Mouse (Mus musculus) limb, embryonic 13.5 days (tissue): ENCODE measurements around the gene Olfr635. TPM values are rescaled to one million over a fixed set of nuclear protein-coding genes. Genes with fewer than 3 reads are reported as not detected.
"Not testable (repeated sequence)": the region's sequence is repeated elsewhere in the genome, so short reads cannot be mapped to it uniquely, and the experiment has no call there.

Source experiments
- ATAC-seq: fragments of 200-750 bp; cut with Nextera tagmentation; 2 replicates; pipeline ENCODE4 v1.8.0; 2017; ENCODE audit warnings: low read depth, moderate number of reproducible peaks, moderate TSS enrichment; ENCODE audit not compliant: low FRiP score
- H3K27ac ChIP-seq: fragments of 300-500 bp; sonication (generic); 2 replicates; pipeline ENCODE4 v1.5.1; 2015; ENCODE audit warnings: inconsistent platforms, mild to moderate bottlenecking, moderate library complexity
- H3K27me3 ChIP-seq: fragments of 300-500 bp; sonication (generic); 2 replicates; pipeline ENCODE4 v1.6.1; 2015; ENCODE audit warnings: mild to moderate bottlenecking, inconsistent platforms
- H3K36me3 ChIP-seq: fragments of 300-500 bp; sonication (generic); 2 replicates; pipeline ENCODE4 v1.6.1; 2015; ENCODE audit warnings: inconsistent platforms, mild to moderate bottlenecking, moderate library complexity
- H3K4me1 ChIP-seq: fragments of 300-500 bp; sonication (generic); 2 replicates; pipeline ENCODE4 v1.6.1; 2015; ENCODE audit warnings: inconsistent platforms
- H3K4me2 ChIP-seq: fragments of 300-500 bp; sonication (generic); replicated peaks from 2 replicates; pipeline ENCODE4 v1.6.1; 2015; ENCODE audit warnings: inconsistent platforms, mild to moderate bottlenecking, moderate library complexity
- H3K4me3 ChIP-seq: fragments of 300-500 bp; sonication (generic); 2 replicates; pipeline ENCODE4 v1.5.1; 2015; ENCODE audit warnings: moderate library complexity, mild to moderate bottlenecking, inconsistent platforms
- H3K9ac ChIP-seq: fragments of 300-500 bp; sonication (generic); 2 replicates; pipeline ENCODE4 v1.6.1; 2015; ENCODE audit warnings: mild to moderate bottlenecking, inconsistent platforms
- H3K9me3 ChIP-seq: fragments of 300-500 bp; sonication (generic); 2 replicates; pipeline ENCODE4 v1.6.1; 2016; ENCODE audit warnings: inconsistent platforms
- WGBS: fragments of 180-500 bp; shearing (Covaris S2); methylation state at CpG from one replicate; pipeline ENCODE4 v1.1.7; 2015; 5-methylcytosine and 5-hydroxymethylcytosine counted together
- polyA plus RNA-seq: library from polyadenylated mRNA; unstranded; fragments of >200 nt; fragmentation: Nextera tagmentation; extraction: Ambion mirVana; gene quantifications from 2 replicates; pipeline ENCODE4 v1.2.1, GENCODE M21; 2015

Olfr635 gene
- polyA plus RNA-seq = not detected in 2 replicates

DNA sequence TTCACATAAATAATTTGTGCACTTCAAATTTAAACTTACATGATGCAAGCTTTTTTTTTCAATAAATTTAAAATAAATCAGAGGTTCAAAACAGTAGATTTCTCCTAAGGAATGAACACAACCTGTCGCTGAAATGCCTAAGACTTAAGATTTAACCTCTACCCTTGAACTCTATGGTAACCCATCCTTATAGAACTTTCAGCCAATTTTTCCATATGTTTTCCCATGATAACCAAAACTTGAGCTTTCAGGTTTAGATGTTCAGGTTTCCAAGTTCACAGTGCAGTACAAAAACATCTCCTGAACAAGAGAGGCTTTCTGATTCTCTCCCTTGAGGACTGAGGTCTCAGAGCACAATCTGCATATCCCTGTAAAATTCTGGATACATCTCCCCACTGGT is at the start of gene Olfr635:
TSS of gene Olfr635 (plus strand) at position 301 of the 400 bp plus-strand sequence.
- Histone ChIP-seq H3K27me3 (no peaks in the 10 kb centered on the region), H3K4me3 (no peak within 1 kb of the TSS), H3K27ac (no peak within 1 kb of the TSS), H3K9me3 (no peaks in the 10 kb centered on the region), H3K4me2 (no peak within 1 kb of the TSS), H3K36me3 (no peaks in the 10 kb centered on the region), H3K4me1 (no peaks in the 10 kb centered on the region), H3K9ac (no peak within 1 kb of the TSS)
- no peak for ATAC-seq
- 71% methylated on average over 1 of the region's 1 CpGs for WGBS

DNA sequence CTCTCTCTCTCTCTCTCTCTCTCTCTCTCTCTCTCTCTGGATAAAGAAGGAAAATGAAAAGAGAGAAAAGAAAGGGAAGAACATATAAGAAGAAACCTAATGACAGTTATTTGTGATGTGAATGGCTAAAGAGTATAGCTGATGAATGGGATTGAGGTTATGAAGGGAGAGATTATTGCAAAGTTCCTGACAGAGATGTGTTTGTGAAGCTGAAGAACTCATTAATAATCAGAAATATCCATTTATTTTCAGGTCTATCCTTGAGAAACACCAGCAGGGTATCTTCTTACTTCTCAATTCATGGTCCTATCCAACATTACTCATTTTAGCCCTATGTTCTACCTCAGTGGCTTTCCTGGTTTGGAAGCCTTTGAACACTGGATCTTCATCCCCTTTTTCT is 42.4 kb upstream of the Olfr635 start, which contains the start of gene Olfr631:
TSS of gene Olfr631 (plus strand) at position 301 of the 400 bp plus-strand sequence.
- ATAC-seq = no peak
- no peak within 1 kb of the TSS for H3K27ac ChIP-seq
- no peaks in the 10 kb centered on the region for H3K36me3 ChIP-seq
- no peaks in the 10 kb centered on the region for H3K4me1 ChIP-seq
- H3K9me3 ChIP-seq = no peaks in the 10 kb centered on the region
- H3K4me3 ChIP-seq = no peak within 1 kb of the TSS
- H3K27me3 ChIP-seq = no peaks in the 10 kb centered on the region
- H3K4me2 ChIP-seq = no peak within 1 kb of the TSS
- no peak within 1 kb of the TSS for H3K9ac ChIP-seq

DNA sequence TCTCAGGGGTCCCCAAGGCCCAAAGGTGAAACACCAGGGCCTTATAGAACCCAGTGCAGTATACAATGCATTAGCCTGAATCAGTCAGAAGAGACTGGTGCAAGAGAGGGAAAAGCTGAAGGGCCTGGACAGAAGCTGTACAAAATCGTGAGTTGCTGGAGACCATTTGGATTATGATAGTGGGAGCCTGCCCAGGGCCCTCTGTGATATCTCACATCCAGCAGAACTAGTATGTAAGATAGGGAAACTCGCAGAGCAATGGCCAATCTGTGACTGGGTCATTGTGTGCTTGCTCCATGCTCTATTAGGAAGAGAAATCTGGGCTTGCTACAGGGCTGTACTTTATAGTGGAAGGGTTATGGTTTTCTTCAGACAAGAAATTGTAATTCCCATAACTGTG is 36.7 kb upstream of the Olfr635 start, which contains the start of gene Olfr632:
TSS of gene Olfr632 (plus strand) at position 84 of the 400 bp plus-strand sequence.
- no peak for ATAC-seq
- H3K4me3 ChIP-seq = no peak within 1 kb of the TSS
- H3K27me3 ChIP-seq = no peaks in the 10 kb centered on the region
- WGBS = 59% methylated on average over 2 of the region's 2 CpGs
- H3K4me1 ChIP-seq = no peaks in the 10 kb centered on the region
- no peaks in the 10 kb centered on the region for H3K36me3 ChIP-seq
- no peak within 1 kb of the TSS for H3K9ac ChIP-seq
- H3K27ac ChIP-seq = no peak within 1 kb of the TSS
- no peak within 1 kb of the TSS for H3K4me2 ChIP-seq
- no peaks in the 10 kb centered on the region for H3K9me3 ChIP-seq

DNA sequence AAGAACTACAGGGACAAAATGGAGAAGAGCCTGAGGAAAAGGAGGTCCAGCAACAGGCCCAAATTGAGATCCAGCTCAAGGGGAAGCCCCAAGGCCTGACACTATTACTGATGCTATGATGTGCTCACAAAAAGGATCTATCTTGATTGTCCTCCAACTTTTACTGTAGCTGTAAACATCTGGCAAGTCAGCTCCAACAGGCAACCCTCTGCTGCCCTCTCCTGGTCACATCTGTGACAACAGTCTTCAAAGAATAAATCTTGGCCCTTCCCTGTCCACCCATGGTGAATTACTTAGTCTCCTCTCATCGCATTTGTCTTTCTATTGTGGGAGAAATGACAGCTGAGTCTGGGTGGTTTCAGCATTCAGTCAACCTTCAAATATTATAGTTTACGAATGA is 28.2 kb upstream of the Olfr635 start:
- Histone ChIP-seq H3K27ac (no peak overlapping the region), H3K4me1 (no peaks in the 10 kb centered on the region), H3K4me2 (no peak overlapping the region), H3K27me3 (no peaks in the 10 kb centered on the region), H3K36me3 (no peaks in the 10 kb centered on the region), H3K4me3 (no peak overlapping the region), H3K9me3 (no peaks in the 10 kb centered on the region), H3K9ac (no peak overlapping the region)
- no peak for ATAC-seq
- WGBS = 38% methylated on average over 2 of the region's 2 CpGs

DNA sequence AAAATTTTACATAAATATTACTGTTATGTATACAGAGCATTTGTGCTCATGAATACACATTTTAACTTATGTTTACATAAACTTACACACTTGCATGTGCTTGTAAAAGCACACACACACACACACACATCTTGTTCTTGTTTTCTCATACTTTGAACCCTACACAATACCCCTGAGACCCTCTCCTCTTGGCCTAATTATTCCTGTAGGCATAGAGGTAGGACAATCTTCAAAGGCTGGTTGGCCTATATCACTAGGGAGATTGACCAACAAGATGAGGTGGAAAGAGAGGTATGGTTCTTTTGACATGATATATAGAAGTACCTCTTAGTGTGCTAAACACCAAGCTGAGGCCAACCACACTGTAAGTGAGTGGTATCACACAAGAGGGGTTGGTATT is 26.8 kb upstream of the Olfr635 start, which contains the start of gene Olfr633:
TSS of gene Olfr633 (plus strand) at position 301 of the 400 bp plus-strand sequence.
- ATAC-seq = no peak
- Histone ChIP-seq H3K27ac (no peak within 1 kb of the TSS), H3K4me2 (no peak within 1 kb of the TSS), H3K4me1 (no peaks in the 10 kb centered on the region), H3K9me3 (no peaks in the 10 kb centered on the region), H3K27me3 (no peaks in the 10 kb centered on the region), H3K36me3 (no peaks in the 10 kb centered on the region), H3K4me3 (no peak within 1 kb of the TSS), H3K9ac (no peak within 1 kb of the TSS)

DNA sequence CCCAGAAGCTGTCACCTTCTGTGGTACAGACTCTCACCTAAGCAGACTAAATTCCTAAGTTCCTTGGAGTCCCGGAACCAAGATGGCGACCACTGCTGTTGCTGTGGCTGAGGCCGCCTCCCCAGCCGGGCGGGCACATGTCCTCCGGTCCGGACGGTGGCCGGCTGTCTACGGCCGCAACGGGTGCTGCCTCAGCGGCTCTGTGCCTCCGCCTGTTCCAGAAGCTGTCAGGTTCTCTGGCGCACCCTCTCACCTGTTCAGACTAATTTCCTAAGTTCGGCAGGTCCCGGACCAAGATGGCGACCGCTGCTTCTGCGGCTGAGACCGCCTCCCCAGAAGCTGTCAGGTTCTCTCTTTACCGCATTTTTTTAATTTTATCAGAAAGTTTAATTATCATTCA is 4.1 kb upstream of the Olfr635 start:
- not testable (repeated sequence) for ATAC-seq, H3K4me3 ChIP-seq, H3K4me1 ChIP-seq, H3K36me3 ChIP-seq, H3K4me2 ChIP-seq, H3K27ac ChIP-seq, H3K9ac ChIP-seq, H3K9me3 ChIP-seq, H3K27me3 ChIP-seq
- WGBS = 94% methylated on average over 22 of the region's 22 CpGs

DNA sequence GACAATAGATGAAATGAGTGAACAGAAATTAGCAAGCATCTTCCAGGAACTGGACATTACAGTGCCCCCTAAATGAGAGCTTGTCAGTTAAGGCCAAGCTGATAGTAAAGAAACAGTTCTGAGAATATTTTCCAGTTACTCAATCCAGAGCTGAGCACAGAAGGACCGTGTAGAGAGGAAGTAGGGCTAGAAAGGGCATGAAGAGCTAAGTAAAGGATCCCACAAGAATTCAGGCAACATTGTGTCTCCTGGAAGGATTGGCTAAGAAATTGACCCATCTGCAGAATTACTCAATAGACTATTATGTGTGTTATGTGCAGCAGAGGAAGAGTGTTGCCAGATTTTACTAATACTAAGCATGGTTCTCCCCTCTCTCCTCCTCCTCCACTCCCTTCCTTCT is 830 bp downstream of the Olfr635 start:
- H3K27me3 ChIP-seq = no peaks in the 10 kb centered on the region
- no peaks in the 10 kb centered on the region for H3K36me3 ChIP-seq
- H3K4me1 ChIP-seq = no peaks in the 10 kb centered on the region
- no peak overlapping the region for H3K4me2 ChIP-seq
- H3K27ac ChIP-seq = no peak overlapping the region
- no peak overlapping the region for H3K4me3 ChIP-seq
- no peak overlapping the region for H3K9ac ChIP-seq
- no peak for ATAC-seq
- H3K9me3 ChIP-seq = no peaks in the 10 kb centered on the region
- 59% methylated on average over 1 of the region's 1 CpGs for WGBS

DNA sequence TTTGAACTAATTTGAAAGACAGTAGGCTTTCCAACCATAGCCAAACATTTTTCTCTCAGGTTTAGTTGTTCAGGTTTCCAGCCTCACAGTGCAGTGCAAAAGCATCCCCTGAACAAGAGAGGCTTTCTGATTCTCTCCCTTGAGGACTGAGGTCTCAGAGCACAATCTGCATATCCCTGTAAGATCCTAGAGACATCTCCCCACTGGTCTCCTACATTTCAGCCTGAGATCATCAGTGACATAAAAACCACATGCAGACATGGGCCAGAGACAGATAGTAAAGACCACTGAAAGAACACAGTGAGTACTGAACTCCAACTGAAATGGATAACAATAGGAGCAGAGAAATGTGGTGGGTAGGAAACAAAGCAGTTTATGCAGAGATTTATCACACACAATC is 27.5 kb downstream of the Olfr635 start, which contains the start of gene Olfr638:
TSS of gene Olfr638 (plus strand) at position 301 of the 400 bp plus-strand sequence.
- Histone ChIP-seq H3K9ac (no peak within 1 kb of the TSS), H3K9me3 (no peaks in the 10 kb centered on the region), H3K4me2 (no peak within 1 kb of the TSS), H3K4me3 (no peak within 1 kb of the TSS), H3K36me3 (no peaks in the 10 kb centered on the region), H3K27me3 (no peaks in the 10 kb centered on the region), H3K4me1 (no peaks in the 10 kb centered on the region), H3K27ac (no peak within 1 kb of the TSS)
- ATAC-seq = no peak

DNA sequence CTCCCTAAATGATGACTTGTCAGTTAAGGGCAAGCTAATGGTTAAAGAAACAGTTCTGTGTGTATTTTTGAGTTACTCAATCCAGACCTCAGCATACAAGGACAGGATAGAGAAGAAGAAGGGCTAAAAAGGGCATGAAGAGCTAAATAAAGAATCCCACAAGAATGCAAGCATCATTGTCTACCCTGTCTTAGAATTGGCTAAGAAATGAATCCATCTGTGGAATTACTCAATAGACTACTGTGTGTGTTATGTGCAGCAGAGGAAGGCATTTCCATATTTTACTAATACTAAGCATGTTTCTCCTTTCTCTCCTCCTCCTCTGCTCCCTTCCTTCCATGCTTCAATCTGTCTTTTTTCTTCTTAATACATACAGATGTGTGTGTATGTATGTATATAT is 28.2 kb downstream of the Olfr635 start:
- H3K9me3 ChIP-seq = no peaks in the 10 kb centered on the region
- no peak overlapping the region for H3K4me3 ChIP-seq
- no peak for ATAC-seq

DNA sequence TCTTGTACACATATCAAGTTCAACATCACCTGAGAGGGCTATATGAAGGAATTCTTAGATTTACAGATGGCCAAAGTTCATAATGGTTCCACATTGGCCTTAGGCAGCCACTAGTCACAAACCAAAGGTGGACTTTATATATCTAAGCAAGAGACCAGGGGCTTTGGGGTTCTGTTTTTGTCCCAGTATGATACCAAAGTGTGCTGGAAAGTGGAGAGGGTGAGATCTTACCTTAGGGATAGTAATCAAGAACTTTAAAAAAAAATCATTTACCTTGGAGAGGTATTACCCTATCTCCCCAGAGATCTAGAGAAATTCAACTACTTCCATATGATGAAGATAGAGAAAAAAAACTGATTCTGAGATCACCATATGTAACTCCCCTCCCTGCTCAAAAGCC is 46.3 kb downstream of the Olfr635 start, which contains the start of gene Olfr639:
TSS of gene Olfr639 (minus strand) at position 101 of the 400 bp plus-strand sequence.
- Histone ChIP-seq H3K4me1 (no peaks in the 10 kb centered on the region), H3K27me3 (no peaks in the 10 kb centered on the region), H3K4me3 (no peak within 1 kb of the TSS), H3K27ac (no peak within 1 kb of the TSS), H3K9me3 (0 out of 2 replicates have a peak, but pooled peaks cover under 1% of the 10 kb centered on the region), H3K9ac (no peak within 1 kb of the TSS), H3K4me2 (no peak within 1 kb of the TSS), H3K36me3 (no peaks in the 10 kb centered on the region)
- ATAC-seq = no peak

More for the DNA sequence above, 28.2 kb downstream of the Olfr635 start:
- H3K27ac ChIP-seq = no peak overlapping the region
- H3K36me3 ChIP-seq = no peaks in the 10 kb centered on the region
- no peak overlapping the region for H3K9ac ChIP-seq
- no peaks in the 10 kb centered on the region for H3K4me1 ChIP-seq
- no peak overlapping the region for H3K4me2 ChIP-seq
- no peaks in the 10 kb centered on the region for H3K27me3 ChIP-seq

DNA sequence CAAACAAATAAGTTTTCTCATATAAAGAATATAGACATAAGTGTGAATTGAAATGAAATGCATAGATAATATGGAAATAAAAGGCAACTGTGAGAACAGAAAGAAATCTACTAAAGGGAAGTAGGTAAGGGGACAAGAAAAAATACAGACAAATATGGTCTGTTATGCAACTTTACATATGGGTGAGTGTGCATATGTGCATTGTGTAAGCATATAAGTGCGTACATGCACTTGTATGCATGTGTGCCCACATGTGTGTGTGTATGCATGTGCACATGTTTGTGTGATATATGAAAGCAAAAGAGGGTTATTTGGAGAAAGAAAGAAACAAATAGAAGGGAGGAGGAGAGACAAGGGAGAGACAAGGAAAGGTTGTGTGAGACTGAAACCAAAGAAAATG is 48.0 kb downstream of the Olfr635 start:
- Histone ChIP-seq H3K9ac (no peak overlapping the region), H3K27ac (no peak overlapping the region), H3K27me3 (no peaks in the 10 kb centered on the region), H3K4me1 (no peaks in the 10 kb centered on the region), H3K36me3 (no peaks in the 10 kb centered on the region), H3K4me3 (no peak overlapping the region), H3K9me3 (no peaks in the 10 kb centered on the region), H3K4me2 (no peak overlapping the region)
- WGBS = 87% methylated on average over 1 of the region's 1 CpGs
- ATAC-seq = no peak

DNA sequence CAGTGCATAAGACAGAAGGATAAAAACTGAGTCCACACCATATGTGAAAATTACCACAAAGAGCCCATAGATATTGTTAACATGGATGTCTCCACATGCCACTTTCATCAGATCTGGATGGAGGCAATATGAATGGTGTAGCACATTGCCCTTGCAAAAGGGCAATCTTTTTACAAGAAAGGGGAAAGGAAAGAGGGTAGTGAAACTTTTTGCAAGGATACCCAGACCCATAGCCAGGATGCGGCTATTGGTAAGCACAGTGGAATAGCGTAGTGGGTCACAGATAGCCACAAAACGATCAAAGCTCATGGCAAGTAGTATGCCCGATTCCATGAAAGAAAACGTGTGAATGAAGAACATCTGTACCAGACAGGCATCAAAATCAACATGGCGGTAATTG is 50.7 kb downstream of the Olfr635 start:
- no peak overlapping the region for H3K4me3 ChIP-seq
- H3K4me1 ChIP-seq = no peaks in the 10 kb centered on the region
- H3K27ac ChIP-seq = no peak overlapping the region
- no peaks in the 10 kb centered on the region for H3K27me3 ChIP-seq
- ATAC-seq = no peak
- H3K4me2 ChIP-seq = no peak overlapping the region
- no peaks in the 10 kb centered on the region for H3K36me3 ChIP-seq
- H3K9ac ChIP-seq = no peak overlapping the region
- no peaks in the 10 kb centered on the region for H3K9me3 ChIP-seq
- WGBS = 90% methylated on average over 6 of the region's 6 CpGs

DNA sequence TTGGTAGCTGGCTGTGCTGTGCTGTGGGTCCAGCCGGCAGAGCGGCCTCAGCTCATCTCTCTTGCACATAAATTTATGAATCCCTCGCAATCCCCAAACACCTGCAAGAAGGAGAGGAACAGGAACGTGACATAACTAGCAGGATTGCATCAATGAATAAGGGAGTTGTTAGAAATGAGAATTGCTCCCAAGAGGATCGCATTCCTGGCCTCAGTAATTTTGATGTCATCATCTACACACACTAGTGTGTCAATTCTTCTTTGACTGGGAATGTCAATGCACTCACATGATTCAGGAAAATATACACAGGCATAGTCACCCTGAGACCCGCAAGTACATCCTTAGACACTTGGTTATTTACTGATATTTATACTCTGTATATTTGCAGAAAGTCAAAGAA is 54.5 kb downstream of the Olfr635 start, which contains the start of gene Olfr640:
TSS of gene Olfr640 (minus strand) at position 101 of the 400 bp plus-strand sequence.
- H3K27ac ChIP-seq = no peak within 1 kb of the TSS
- no peak within 1 kb of the TSS for H3K4me3 ChIP-seq
- WGBS = 82% methylated on average over 6 of the region's 6 CpGs
- H3K9ac ChIP-seq = no peak within 1 kb of the TSS
- H3K9me3 ChIP-seq = no peaks in the 10 kb centered on the region
- no peaks in the 10 kb centered on the region for H3K27me3 ChIP-seq
- ATAC-seq = no peak
- no peaks in the 10 kb centered on the region for H3K36me3 ChIP-seq
- H3K4me2 ChIP-seq = no peak within 1 kb of the TSS
- no peaks in the 10 kb centered on the region for H3K4me1 ChIP-seq
